Mouse (Mus musculus): ENCODE measurements around the gene Rab25.

Gene Rab25

GRCm38 (mm10) chr3:88541622-88542401, 6.3 kb downstream of the Rab25 start:
- peak; percentile 9 for DNase-seq

- DNase-seq, result peak; percentile 5
Observed at GRCm38 (mm10) chr3:88540085-88540484, 8.0 kb downstream of the Rab25 start.

GRCm38 (mm10) chr3:88539397-88539796, 8.7 kb downstream of the Rab25 start:
- no peak for DNase-seq

- no peak for DNase-seq
Observed at GRCm38 (mm10) chr3:88538271-88539145, 9.6 kb downstream of the Rab25 start.

GRCm38 (mm10) chr3:88537146-88537545, 11.0 kb downstream of the Rab25 start:
- DNase-seq, result no peak

- peak; percentile 88 for DNase-seq
Observed at GRCm38 (mm10) chr3:88536103-88536930, 11.8 kb downstream of the Rab25 start.

- no peak for DNase-seq
Observed at GRCm38 (mm10) chr3:88535527-88535926, 12.6 kb downstream of the Rab25 start.

- DNase-seq, result no peak
Observed at GRCm38 (mm10) chr3:88535005-88535404, 13.1 kb downstream of the Rab25 start.

GRCm38 (mm10) chr3:88533706-88534105, 14.4 kb downstream of the Rab25 start:
- DNase-seq, result no peak

- DNase-seq, result peak; percentile 57
Observed at GRCm38 (mm10) chr3:88532689-88533511, 15.2 kb downstream of the Rab25 start.

GRCm38 (mm10) chr3:88532299-88532674, 15.8 kb downstream of the Rab25 start, which contains the start of gene Mex3a:
Gene Mex3a (plus strand): TSS chr3:88532395.
- no peak for DNase-seq

- peak; percentile 92 for DNase-seq
Observed at GRCm38 (mm10) chr3:88531348-88532298, 16.5 kb downstream of the Rab25 start.

- no peak for DNase-seq
Observed at GRCm38 (mm10) chr3:88530082-88530864, 17.8 kb downstream of the Rab25 start.

- no peak for DNase-seq
Observed at GRCm38 (mm10) chr3:88529204-88530000, 18.7 kb downstream of the Rab25 start.

GRCm38 (mm10) chr3:88528646-88529045, 19.5 kb downstream of the Rab25 start:
- no peak for DNase-seq

GRCm38 (mm10) chr3:88527565-88527964, 20.5 kb downstream of the Rab25 start:
- no peak for DNase-seq

- peak; percentile 91 for DNase-seq
Observed at GRCm38 (mm10) chr3:88526157-88527131, 21.7 kb downstream of the Rab25 start.

- DNase-seq, result no peak
Observed at GRCm38 (mm10) chr3:88525021-88525420, 23.1 kb downstream of the Rab25 start.

Data from kidney, postnatal 14 days (tissue).